Mouse (Mus musculus) limb, embryonic 12.5 days (tissue): ENCODE results near the gene Fam155a. TPM values are rescaled to one million over a fixed set of nuclear protein-coding genes. Genes with fewer than 3 reads are reported as not detected.

ENCODE experiments used
- ATAC-seq: fragments of 200-750 bp; cut with Nextera tagmentation; 2 replicates; pipeline ENCODE4 v1.8.0; 2017; ENCODE audit warnings: low read depth, moderate TSS enrichment; ENCODE audit not compliant: insufficient number of reproducible peaks, insufficient read depth, low FRiP score, low TSS enrichment
- H3K27ac ChIP-seq: fragments of 300-500 bp; sonication (generic); 2 replicates; pipeline ENCODE4 v1.5.1; 2016; ENCODE audit warnings: mild to moderate bottlenecking, moderate library complexity
- H3K27me3 ChIP-seq: fragments of 300-500 bp; sonication (generic); 2 replicates; pipeline ENCODE4 v1.6.1; 2016; ENCODE audit warnings: mild to moderate bottlenecking, moderate library complexity
- H3K36me3 ChIP-seq: fragments of 300-500 bp; sonication (generic); 2 replicates; pipeline ENCODE4 v1.6.1; 2016; ENCODE audit warnings: mild to moderate bottlenecking, moderate library complexity
- H3K4me1 ChIP-seq: fragments of 300-500 bp; sonication (generic); replicated peaks from 2 replicates; pipeline ENCODE4 v1.6.1; 2016
- H3K4me2 ChIP-seq: fragments of 300-500 bp; sonication (generic); 2 replicates; pipeline ENCODE4 v1.6.1; 2016; ENCODE audit warnings: mild to moderate bottlenecking, moderate library complexity
- H3K4me3 ChIP-seq: fragments of 300-500 bp; sonication (generic); replicated peaks from 2 replicates; pipeline ENCODE4 v1.5.1; 2016; ENCODE audit warnings: mild to moderate bottlenecking
- H3K9ac ChIP-seq: fragments of 300-500 bp; sonication (generic); replicated peaks from 2 replicates; pipeline ENCODE4 v1.6.1; 2016; ENCODE audit warnings: mild to moderate bottlenecking, moderate library complexity
- H3K9me3 ChIP-seq: fragments of 300-500 bp; sonication (generic); 2 replicates; pipeline ENCODE4 v1.6.1; 2016; ENCODE audit warnings: mild to moderate bottlenecking, moderate library complexity
- WGBS: fragments of 180-500 bp; shearing (Covaris S2); methylation state at CpG from one replicate; pipeline ENCODE4 v1.1.7; 2016; 5-methylcytosine and 5-hydroxymethylcytosine counted together
- polyA plus RNA-seq: library from polyadenylated mRNA; unstranded; fragments of >200 nt; fragmentation: Nextera tagmentation; extraction: Ambion mirVana; gene quantifications from 2 replicates; pipeline ENCODE4 v1.2.1, GENCODE M21; 2016

Gene Fam155a
- polyA plus RNA-seq, 1 experiment from 2014 or later: 0.99 TPM

GRCm38 (mm10) chr8:9342593-9342992, 428.4 kb downstream of the Fam155a start:
- Histone ChIP-seq H3K4me3 (no peak overlapping the region), H3K9ac (no peak overlapping the region), H3K27me3 (no peaks in the 10 kb centered on the region), H3K9me3 (no peaks in the 10 kb centered on the region), H3K27ac (no peak overlapping the region), H3K36me3 (no peaks in the 10 kb centered on the region), H3K4me1 (no peaks in the 10 kb centered on the region), H3K4me2 (no peak overlapping the region)
- 86% methylated on average over 9 of the region's 9 CpGs for WGBS
- ATAC-seq: no peak

- H3K36me3 ChIP-seq: no peaks in the 10 kb centered on the region
- no peak overlapping the region for H3K4me2 ChIP-seq
Measured at GRCm38 (mm10) chr8:9337905-9338304, 433.1 kb downstream of the Fam155a start.

GRCm38 (mm10) chr8:9335933-9336303, 435.0 kb downstream of the Fam155a start:
- Histone ChIP-seq H3K4me3 (no peak overlapping the region), H3K4me2 (no peak overlapping the region), H3K9me3 (no peaks in the 10 kb centered on the region), H3K27ac (no peak overlapping the region), H3K9ac (no peak overlapping the region), H3K36me3 (no peaks in the 10 kb centered on the region), H3K4me1 (no peaks in the 10 kb centered on the region), H3K27me3 (no peaks in the 10 kb centered on the region)
- 55% methylated on average over 6 of the region's 6 CpGs for WGBS
- no peak for ATAC-seq

More at GRCm38 (mm10) chr8:9337905-9338304, 433.1 kb downstream of the Fam155a start:
- Histone ChIP-seq H3K9ac (no peak overlapping the region), H3K9me3 (no peaks in the 10 kb centered on the region), H3K27ac (no peak overlapping the region), H3K27me3 (no peaks in the 10 kb centered on the region), H3K4me3 (no peak overlapping the region), H3K4me1 (no peaks in the 10 kb centered on the region)
- no peak for ATAC-seq
- WGBS: 89% methylated on average over 8 of the region's 8 CpGs

- H3K36me3 ChIP-seq: no peaks in the 10 kb centered on the region
- H3K4me3 ChIP-seq: no peak overlapping the region
- 56% methylated on average over 10 of the region's 10 CpGs for WGBS
- no peak overlapping the region for H3K9ac ChIP-seq
- no peaks in the 10 kb centered on the region for H3K27me3 ChIP-seq
- H3K27ac ChIP-seq: no peak overlapping the region
- no peaks in the 10 kb centered on the region for H3K9me3 ChIP-seq
- H3K4me1 ChIP-seq: no peaks in the 10 kb centered on the region
- ATAC-seq: no peak
- H3K4me2 ChIP-seq: no peak overlapping the region
Measured at GRCm38 (mm10) chr8:9335285-9335932, 435.6 kb downstream of the Fam155a start.

- H3K9ac ChIP-seq: no peak overlapping the region
- no peaks in the 10 kb centered on the region for H3K27me3 ChIP-seq
- WGBS: 85% methylated on average over 2 of the region's 2 CpGs
- no peak overlapping the region for H3K4me2 ChIP-seq
- H3K27ac ChIP-seq: no peak overlapping the region
- H3K9me3 ChIP-seq: no peaks in the 10 kb centered on the region
- ATAC-seq: no peak
- H3K4me3 ChIP-seq: no peak overlapping the region
- H3K4me1 ChIP-seq: no peaks in the 10 kb centered on the region
- H3K36me3 ChIP-seq: no peaks in the 10 kb centered on the region
Measured at GRCm38 (mm10) chr8:9332766-9333165, 438.2 kb downstream of the Fam155a start.

GRCm38 (mm10) chr8:9309456-9309855, 461.5 kb downstream of the Fam155a start:
- Histone ChIP-seq H3K4me1 (no peaks in the 10 kb centered on the region), H3K36me3 (no peaks in the 10 kb centered on the region), H3K27ac (no peak overlapping the region), H3K27me3 (no peaks in the 10 kb centered on the region), H3K9me3 (no peaks in the 10 kb centered on the region), H3K4me2 (no peak overlapping the region), H3K4me3 (no peak overlapping the region), H3K9ac (no peak overlapping the region)
- WGBS: 27% methylated on average over 8 of the region's 8 CpGs
- ATAC-seq: no peak

- H3K9ac ChIP-seq: no peak overlapping the region
- H3K4me1 ChIP-seq: no peaks in the 10 kb centered on the region
- H3K9me3 ChIP-seq: no peaks in the 10 kb centered on the region
- ATAC-seq: no peak
- H3K36me3 ChIP-seq: no peaks in the 10 kb centered on the region
- WGBS: 82% methylated on average over 6 of the region's 6 CpGs
- no peak overlapping the region for H3K27ac ChIP-seq
- no peak overlapping the region for H3K4me3 ChIP-seq
- no peak overlapping the region for H3K4me2 ChIP-seq
- H3K27me3 ChIP-seq: no peaks in the 10 kb centered on the region
Measured at GRCm38 (mm10) chr8:9303526-9304135, 467.3 kb downstream of the Fam155a start.

- ATAC-seq: no peak
- no peak overlapping the region for H3K4me3 ChIP-seq
- 90% methylated on average over 2 of the region's 2 CpGs for WGBS
Measured at GRCm38 (mm10) chr8:9295046-9295445, 475.9 kb downstream of the Fam155a start.

GRCm38 (mm10) chr8:9292532-9292931, 478.4 kb downstream of the Fam155a start:
- H3K9ac ChIP-seq: no peak overlapping the region
- no peak overlapping the region for H3K4me3 ChIP-seq
- WGBS: 55% methylated on average over 2 of the region's 2 CpGs
- H3K36me3 ChIP-seq: no peaks in the 10 kb centered on the region
- H3K9me3 ChIP-seq: no peaks in the 10 kb centered on the region
- no peak overlapping the region for H3K4me2 ChIP-seq
- ATAC-seq: no peak
- H3K4me1 ChIP-seq: no peaks in the 10 kb centered on the region
- H3K27me3 ChIP-seq: no peaks in the 10 kb centered on the region
- no peak overlapping the region for H3K27ac ChIP-seq

More at GRCm38 (mm10) chr8:9295046-9295445, 475.9 kb downstream of the Fam155a start:
- no peaks in the 10 kb centered on the region for H3K36me3 ChIP-seq
- H3K9ac ChIP-seq: no peak overlapping the region
- no peaks in the 10 kb centered on the region for H3K27me3 ChIP-seq
- no peaks in the 10 kb centered on the region for H3K9me3 ChIP-seq
- H3K27ac ChIP-seq: no peak overlapping the region
- no peak overlapping the region for H3K4me2 ChIP-seq
- H3K4me1 ChIP-seq: no peaks in the 10 kb centered on the region

- H3K4me1 ChIP-seq: no peaks in the 10 kb centered on the region
- H3K9me3 ChIP-seq: no peaks in the 10 kb centered on the region
- no peak overlapping the region for H3K4me3 ChIP-seq
- ATAC-seq: no peak
- no peak overlapping the region for H3K9ac ChIP-seq
- no peaks in the 10 kb centered on the region for H3K27me3 ChIP-seq
- WGBS: 52% methylated on average over 8 of the region's 8 CpGs
- H3K27ac ChIP-seq: no peak overlapping the region
- H3K4me2 ChIP-seq: no peak overlapping the region
- no peaks in the 10 kb centered on the region for H3K36me3 ChIP-seq
Measured at GRCm38 (mm10) chr8:9288015-9288729, 482.8 kb downstream of the Fam155a start.

- WGBS: 85% methylated on average over 8 of the region's 8 CpGs
- Histone ChIP-seq H3K36me3 (no peaks in the 10 kb centered on the region), H3K4me3 (no peak overlapping the region), H3K9me3 (no peaks in the 10 kb centered on the region), H3K4me2 (no peak overlapping the region), H3K4me1 (no peaks in the 10 kb centered on the region), H3K9ac (no peak overlapping the region), H3K27ac (no peak overlapping the region), H3K27me3 (no peaks in the 10 kb centered on the region)
- no peak for ATAC-seq
Measured at GRCm38 (mm10) chr8:9274117-9274516, 496.8 kb downstream of the Fam155a start.
